Mouse (Mus musculus) neural tube, embryonic 11.5 days (tissue): ENCODE measurements around the gene Gpr146. TPM values are rescaled to one million over a fixed set of nuclear protein-coding genes. Genes with fewer than 3 reads are reported as not detected.

Experiments
- ATAC-seq: fragments of 200-750 bp; cut with Nextera tagmentation; 2 replicates; pipeline ENCODE4 v1.8.0; 2017; ENCODE audit warnings: moderate number of reproducible peaks, mild to moderate bottlenecking, moderate TSS enrichment, moderate library complexity; ENCODE audit not compliant: insufficient read depth, low FRiP score, low TSS enrichment
- DNase-seq: peaks from one replicate; pipeline ENCODE4 v3.0.0-alpha.2; 2015; ENCODE audit warnings: low spot score
- H3K27ac ChIP-seq: fragments of 300-500 bp; sonication (generic); 2 replicates; pipeline ENCODE4 v1.5.1; 2014; ENCODE audit warnings: low read depth, mild to moderate bottlenecking, low read length
- H3K27me3 ChIP-seq: fragments of 300-500 bp; sonication (generic); 2 replicates; pipeline ENCODE4 v1.6.1; 2014; ENCODE audit warnings: mild to moderate bottlenecking, low read length, mixed read lengths; ENCODE audit not compliant: control insufficient read depth, insufficient read depth
- H3K36me3 ChIP-seq: fragments of 300-500 bp; sonication (generic); 2 replicates; pipeline ENCODE4 v1.6.1; 2014; ENCODE audit warnings: mild to moderate bottlenecking, low read length, moderate library complexity, mixed read lengths; ENCODE audit not compliant: control insufficient read depth, insufficient read depth
- H3K4me1 ChIP-seq: fragments of 300-500 bp; sonication (generic); 2 replicates; pipeline ENCODE4 v1.6.1; 2014; ENCODE audit warnings: low read length, mixed read lengths; ENCODE audit not compliant: control insufficient read depth, insufficient read depth
- H3K4me2 ChIP-seq: fragments of 300-500 bp; sonication (generic); 2 replicates; pipeline ENCODE4 v1.6.1; 2014; ENCODE audit warnings: low read depth, mild to moderate bottlenecking, moderate library complexity
- H3K4me3 ChIP-seq: fragments of 300-500 bp; sonication (generic); 2 replicates; pipeline ENCODE4 v1.5.1; 2014; ENCODE audit warnings: low read depth, low read length
- H3K9ac ChIP-seq: fragments of 300-500 bp; sonication (generic); 2 replicates; pipeline ENCODE4 v1.6.1; 2014; ENCODE audit warnings: mild to moderate bottlenecking, low read length
- H3K9me3 ChIP-seq: fragments of 300-500 bp; sonication (generic); 2 replicates; pipeline ENCODE4 v1.6.1; 2016; ENCODE audit warnings: low read length; ENCODE audit not compliant: control insufficient read depth
- WGBS: fragments of 180-500 bp; shearing (Covaris S2); extraction: QIAGEN DNeasy Blood & Tissue Kit; methylation state at CpG from one replicate; pipeline ENCODE4 v1.1.7; 2014; 5-methylcytosine and 5-hydroxymethylcytosine counted together
- polyA plus RNA-seq: library from polyadenylated mRNA; unstranded; fragments of >200 nt; fragmentation: Nextera tagmentation; extraction: Ambion mirVana; gene quantifications from 2 replicates; pipeline ENCODE4 v1.2.1, GENCODE M21; 2014

Gene Gpr146
- polyA plus RNA-seq, 1 experiment from 2014 or later, result 2.4 TPM

DNA sequence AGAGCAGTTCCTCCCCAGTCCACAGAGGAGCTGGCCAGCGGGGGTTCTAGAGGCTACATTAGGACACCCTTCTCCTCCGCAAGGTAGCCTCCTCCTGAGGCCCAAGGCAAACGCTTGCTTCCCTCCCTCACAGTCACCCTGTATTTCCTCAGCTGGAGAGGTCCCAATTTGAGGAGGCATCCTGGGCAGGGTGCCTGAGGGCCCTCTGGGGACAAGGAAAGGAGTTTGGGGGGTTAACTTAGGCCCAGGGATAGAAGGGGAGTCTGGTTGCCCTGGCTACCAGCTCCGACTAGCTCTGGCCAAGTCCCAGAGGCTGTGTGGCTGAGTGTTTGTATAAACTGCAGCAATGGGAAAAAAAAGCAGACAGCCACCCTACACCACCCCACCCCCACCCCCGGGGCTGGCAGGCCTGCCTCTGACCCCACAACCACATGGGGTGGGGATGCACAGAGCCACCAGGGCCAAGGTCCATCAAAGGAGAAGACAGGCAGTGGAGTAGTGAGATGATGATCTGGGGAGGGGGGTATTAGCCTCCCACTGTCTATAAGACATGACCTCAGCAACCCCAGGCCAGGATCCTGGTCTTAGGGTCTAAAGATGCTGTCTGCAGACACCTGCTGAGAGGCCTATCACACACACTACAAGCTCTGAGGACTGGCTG, 12.5 kb upstream of the Gpr146 start:
- ATAC-seq, result no peak

DNA sequence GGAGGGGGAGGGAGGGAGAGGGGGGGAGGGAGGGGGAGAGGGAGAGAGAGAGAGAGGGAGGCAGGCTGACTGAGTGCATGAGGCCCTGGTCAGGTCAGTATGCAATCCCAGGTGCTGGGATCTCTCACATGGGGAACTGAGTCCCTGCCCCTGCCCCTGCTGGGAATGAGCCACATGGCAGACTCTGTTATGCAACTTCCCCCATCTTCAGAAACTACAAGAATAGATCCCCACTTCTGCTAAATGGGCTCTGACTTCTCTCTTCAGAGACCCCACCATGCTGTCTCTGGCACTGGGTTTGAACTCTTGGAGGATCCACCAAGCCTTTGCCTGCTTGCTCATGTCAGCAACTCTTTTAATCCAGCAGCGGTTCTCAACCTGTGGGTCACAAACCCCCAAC, 11.7 kb upstream of the Gpr146 start:
- Histone ChIP-seq H3K27ac (no peak overlapping the region), H3K4me1 (peaks cover 3% of the 10 kb centered on the region; the same call in 1 of the 2 replicates), H3K9me3 (no peaks in the 10 kb centered on the region), H3K27me3 (no peaks in the 10 kb centered on the region), H3K9ac (no peak overlapping the region), H3K36me3 (no peaks in the 10 kb centered on the region; the same call in 1 of the 2 replicates), H3K4me2 (no peak overlapping the region), H3K4me3 (no peak overlapping the region)
- no peak for DNase-seq
- WGBS, result 69% methylated on average over 1 of the region's 1 CpGs
- ATAC-seq, result no peak

More for the DNA sequence above, 12.5 kb upstream of the Gpr146 start:
- Histone ChIP-seq H3K36me3 (no peaks in the 10 kb centered on the region; the same call in 1 of the 2 replicates), H3K4me3 (no peak overlapping the region), H3K4me2 (no peak overlapping the region), H3K27me3 (no peaks in the 10 kb centered on the region), H3K9me3 (no peaks in the 10 kb centered on the region), H3K27ac (0 out of 2 replicates have a peak overlapping the region, but pooled peaks have one; percentile 20), H3K9ac (peak overlapping the region; percentile 24), H3K4me1 (peaks cover 3% of the 10 kb centered on the region; the same call in 1 of the 2 replicates)
- DNase-seq, result no peak
- 38% methylated on average over 5 of the region's 5 CpGs for WGBS

DNA sequence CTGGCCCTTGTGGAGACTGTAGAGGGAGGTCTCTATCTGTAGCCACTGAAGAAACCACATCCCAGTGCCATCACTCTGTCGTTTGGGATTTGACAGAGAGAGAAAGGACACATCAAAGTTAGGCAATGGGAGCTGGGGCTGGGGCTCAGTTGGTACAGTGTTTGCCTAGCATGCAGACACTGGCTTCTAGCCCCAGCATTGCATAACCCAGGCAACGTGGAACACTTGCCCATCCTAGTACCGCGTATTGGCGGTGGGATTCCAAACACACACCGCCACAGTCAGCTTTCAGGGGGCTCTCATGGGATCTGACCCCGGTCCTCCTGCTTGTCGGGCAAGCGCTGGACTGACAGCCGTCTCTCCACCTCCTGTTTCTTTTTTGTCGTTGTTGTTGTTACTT, 11.0 kb upstream of the Gpr146 start:
- no peaks in the 10 kb centered on the region; the same call in 1 of the 2 replicates for H3K36me3 ChIP-seq
- no peaks in the 10 kb centered on the region for H3K9me3 ChIP-seq
- DNase-seq, result no peak
- H3K27ac ChIP-seq, result no peak overlapping the region
- H3K27me3 ChIP-seq, result no peaks in the 10 kb centered on the region
- ATAC-seq, result no peak
- peaks cover 4% of the 10 kb centered on the region; the same call in 1 of the 2 replicates for H3K4me1 ChIP-seq
- H3K4me2 ChIP-seq, result no peak overlapping the region
- WGBS, result 85% methylated on average over 11 of the region's 11 CpGs
- H3K9ac ChIP-seq, result no peak overlapping the region
- no peak overlapping the region for H3K4me3 ChIP-seq

DNA sequence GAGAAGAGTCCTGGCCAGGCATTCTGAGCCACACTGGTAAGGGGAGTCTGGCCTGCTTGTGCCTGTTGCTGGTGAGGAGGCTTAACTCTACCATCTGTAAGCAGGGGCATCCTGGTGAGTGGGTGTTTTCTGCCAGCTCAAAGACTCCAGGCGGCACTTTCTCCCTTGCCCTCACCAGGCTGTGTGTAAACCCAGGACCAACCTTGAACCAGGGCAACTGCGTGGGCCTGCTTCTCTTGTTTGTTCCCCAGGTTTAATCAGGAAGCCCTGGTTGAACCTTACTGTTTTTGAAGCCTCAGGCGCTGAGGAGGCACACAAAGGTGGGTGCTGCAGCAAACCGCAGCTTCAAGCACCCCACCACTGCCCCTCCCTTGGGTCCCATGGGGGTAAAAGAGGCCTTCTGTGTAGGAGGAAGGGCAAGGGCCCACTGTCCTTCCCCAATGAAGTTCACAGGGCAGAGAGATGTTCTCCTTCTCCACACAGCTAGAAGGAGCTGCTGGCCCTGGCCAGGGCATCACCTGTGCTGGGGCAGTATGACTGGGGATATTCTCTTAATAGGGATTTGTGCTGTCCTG, 9.5 kb upstream of the Gpr146 start:
- no peak overlapping the region for H3K27ac ChIP-seq
- H3K9ac ChIP-seq, result no peak overlapping the region
- ATAC-seq (no peak), DNase-seq (no peak)
- no peaks in the 10 kb centered on the region for H3K36me3 ChIP-seq
- H3K4me1 ChIP-seq, result peaks cover 5% of the 10 kb centered on the region; the same call in 1 of the 2 replicates
- WGBS, result 91% methylated on average over 4 of the region's 4 CpGs
- no peak overlapping the region for H3K4me3 ChIP-seq
- H3K4me2 ChIP-seq, result no peak overlapping the region
- no peaks in the 10 kb centered on the region for H3K27me3 ChIP-seq
- H3K9me3 ChIP-seq, result no peaks in the 10 kb centered on the region

- no peak overlapping the region for H3K9ac ChIP-seq
- no peak overlapping the region for H3K4me3 ChIP-seq
- H3K4me2 ChIP-seq, result no peak overlapping the region
- no peak overlapping the region for H3K27ac ChIP-seq
- WGBS, result 86% methylated on average over 11 of the region's 11 CpGs
- peaks cover 5% of the 10 kb centered on the region; the same call in 1 of the 2 replicates for H3K4me1 ChIP-seq
- DNase-seq (no peak), ATAC-seq (no peak)
- H3K36me3 ChIP-seq, result no peaks in the 10 kb centered on the region
- H3K27me3 ChIP-seq, result no peaks in the 10 kb centered on the region
- H3K9me3 ChIP-seq, result no peaks in the 10 kb centered on the region
Observed at GRCm38 (mm10) chr5:139368638-139369320, 8.7 kb upstream of the Gpr146 start.

DNA sequence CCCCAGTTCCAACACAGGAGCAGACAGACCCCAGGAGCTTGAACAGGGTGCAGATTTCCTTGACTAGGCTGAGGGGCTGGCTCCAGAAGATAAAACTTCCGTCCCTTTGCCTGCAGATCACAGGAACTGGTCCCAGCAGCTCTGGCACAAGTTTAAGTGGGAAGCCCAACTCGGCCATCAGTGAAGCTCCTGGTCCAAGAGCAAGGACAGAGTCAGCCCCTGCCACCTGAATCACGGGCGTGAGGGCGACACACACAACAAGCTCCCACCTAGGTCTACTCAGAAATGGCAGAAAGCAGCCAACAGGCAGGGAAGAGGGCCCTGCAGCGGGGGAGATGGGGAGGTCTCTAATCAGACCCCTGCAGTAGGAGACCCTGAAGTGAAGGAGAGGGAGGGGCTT, 7.2 kb upstream of the Gpr146 start:
- Histone ChIP-seq H3K4me3 (no peak overlapping the region), H3K27me3 (no peaks in the 10 kb centered on the region), H3K27ac (no peak overlapping the region), H3K4me2 (no peak overlapping the region), H3K36me3 (no peaks in the 10 kb centered on the region), H3K9ac (no peak overlapping the region), H3K4me1 (0 out of 2 replicates have a peak, but pooled peaks cover 2% of the 10 kb centered on the region), H3K9me3 (no peaks in the 10 kb centered on the region)
- no peak for ATAC-seq
- no peak for DNase-seq
- WGBS, result 88% methylated on average over 6 of the region's 6 CpGs

- H3K27ac ChIP-seq, result no peak overlapping the region
- no peak overlapping the region for H3K4me3 ChIP-seq
Observed at GRCm38 (mm10) chr5:139371118-139371517, 6.4 kb upstream of the Gpr146 start.

DNA sequence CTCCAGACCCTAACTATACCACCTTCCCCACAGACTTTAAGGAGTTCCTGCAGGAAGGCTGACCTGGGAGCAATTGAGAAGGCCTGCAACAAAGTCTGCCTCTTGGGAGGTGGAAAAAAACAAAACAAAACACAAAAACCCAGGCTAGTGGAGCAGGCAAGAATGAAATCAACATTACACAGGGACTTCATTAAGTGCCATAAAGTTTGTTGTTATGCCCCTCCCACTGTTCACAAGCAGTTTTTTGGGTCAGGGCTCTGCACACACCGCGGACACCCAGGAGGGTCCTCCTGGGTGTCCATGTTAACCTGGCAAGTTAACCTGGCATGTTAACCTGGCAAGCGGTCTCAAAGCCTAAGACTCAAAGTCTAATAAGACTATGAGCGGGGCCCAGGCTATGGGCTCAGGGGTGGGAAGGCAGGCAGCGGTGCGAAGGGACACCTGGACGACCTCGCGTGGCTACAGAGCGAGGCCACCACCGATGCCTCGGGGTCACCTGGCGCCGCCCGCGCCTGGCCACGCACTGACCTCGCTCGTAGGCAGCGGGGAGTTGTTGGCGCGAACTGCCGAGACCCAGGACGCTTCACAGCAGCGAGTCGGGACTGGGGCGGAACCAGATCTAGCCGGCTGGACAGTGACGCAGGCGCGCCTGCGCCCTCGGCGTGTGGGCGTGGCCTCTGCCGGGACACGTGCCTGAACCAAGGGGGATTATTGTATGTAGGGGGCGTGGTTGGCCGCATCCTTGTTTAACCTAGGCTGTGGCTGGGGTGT, 5.7 kb upstream of the Gpr146 start:
- ATAC-seq, result peak; percentile 85
- Histone ChIP-seq H3K4me1 (0 out of 2 replicates have a peak, but pooled peaks cover 2% of the 10 kb centered on the region), H3K9ac (peak overlapping the region; percentile 94), H3K27me3 (no peaks in the 10 kb centered on the region), H3K36me3 (no peaks in the 10 kb centered on the region), H3K4me2 (peak overlapping the region; percentile 84), H3K4me3 (peak overlapping the region; percentile 54), H3K9me3 (no peaks in the 10 kb centered on the region), H3K27ac (no peak overlapping the region; the same call in 1 of the 2 replicates)
- 3% methylated on average over 39 of the region's 39 CpGs for WGBS
- DNase-seq, result peak; percentile 95

More at GRCm38 (mm10) chr5:139371118-139371517, 6.4 kb upstream of the Gpr146 start:
- Histone ChIP-seq H3K4me1 (0 out of 2 replicates have a peak, but pooled peaks cover 2% of the 10 kb centered on the region), H3K36me3 (no peaks in the 10 kb centered on the region), H3K4me2 (peak overlapping the region; percentile 84), H3K9me3 (no peaks in the 10 kb centered on the region), H3K9ac (peak overlapping the region; percentile 94; the same call in 1 of the 2 replicates), H3K27me3 (no peaks in the 10 kb centered on the region)
- no peak for ATAC-seq
- WGBS, result 60% methylated on average over 5 of the region's 5 CpGs
- DNase-seq, result no peak
